Mouse (Mus musculus): Measurements from ENCODE around the gene Mogs. TPM values are rescaled to one million over a fixed set of nuclear protein-coding genes. Genes with fewer than 3 reads are reported as not detected.

Gene Mogs
- polyA plus RNA-seq, 1 experiment = 31.4 TPM

DNA sequence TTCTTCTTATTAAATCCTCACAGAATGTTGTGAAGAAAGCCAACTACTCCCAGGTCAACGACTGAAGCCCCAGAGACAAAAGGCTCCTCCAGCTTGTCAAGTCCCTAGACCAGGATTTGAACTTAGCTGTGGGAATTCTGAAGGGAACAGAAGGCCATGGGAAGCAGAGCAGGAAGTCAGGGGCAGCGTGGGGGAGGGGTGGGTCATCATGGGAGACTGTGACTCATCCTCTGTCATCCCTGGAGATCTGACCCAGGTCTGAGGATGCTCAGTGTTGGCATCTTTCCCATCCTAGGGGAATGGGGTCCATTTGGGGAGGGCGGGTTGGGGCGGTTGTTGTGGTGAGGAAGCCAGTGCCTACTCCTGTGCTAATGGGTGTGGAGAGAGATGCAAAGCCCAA, 26.3 kb downstream of the Mogs start:
- Histone ChIP-seq H3K4me3 (ENCODE audit: insufficient read depth, low read length) (peak overlapping the region; percentile 73), H3K27ac (ENCODE audit: insufficient read depth, low read length) (peak overlapping the region; percentile 91), H3K4me1 (ENCODE audit: control insufficient read depth, insufficient read depth, low read length) (peaks cover 2% of the 10 kb centered on the region)
- no peak for TF ChIP-seq POLR2A (IDR thresholded peaks at IDR 0.05; ENCODE audit: extremely low read depth, insufficient read depth, low read length)
- TF ChIP-seq CTCF (IDR thresholded peaks at IDR 0.05; ENCODE audit: extremely low read depth, insufficient read depth, low read length) = no peak

DNA sequence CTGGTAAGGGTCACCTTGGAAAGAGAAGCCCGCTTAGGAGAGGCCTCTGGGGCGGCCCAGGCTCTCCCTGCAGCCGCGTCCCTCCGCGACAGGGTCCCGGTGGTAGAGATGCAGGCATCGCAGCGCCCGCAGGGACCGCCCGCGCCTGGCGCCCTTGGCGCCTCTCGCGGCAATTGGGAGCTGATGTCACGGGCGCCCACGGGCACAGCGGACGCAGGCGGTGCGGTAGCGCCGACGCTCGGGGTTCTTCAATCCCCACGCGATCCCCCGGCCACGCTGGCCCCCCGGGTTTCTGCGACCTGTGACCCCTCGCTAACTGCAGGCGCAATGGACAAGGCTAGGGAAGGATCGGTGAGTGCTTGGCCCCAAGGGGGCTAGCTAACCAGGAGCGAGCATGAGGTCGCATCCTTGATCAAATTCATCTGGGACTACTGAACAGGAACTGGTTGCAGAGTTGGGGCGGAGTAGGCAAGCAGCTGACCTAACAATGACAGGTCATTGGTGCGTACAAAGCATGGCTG, 27.0 kb downstream of the Mogs start:
- H3K4me1 ChIP-seq (ENCODE audit: control insufficient read depth, insufficient read depth, low read length) = peaks cover 2% of the 10 kb centered on the region
- peak overlapping the region; percentile 73 for H3K4me3 ChIP-seq (ENCODE audit: insufficient read depth, low read length)
- peak overlapping the region; percentile 91 for H3K27ac ChIP-seq (ENCODE audit: insufficient read depth, low read length)
- TF ChIP-seq POLR2A (IDR thresholded peaks at IDR 0.05; ENCODE audit: extremely low read depth, insufficient read depth, low read length) = peak; percentile 52
- no peak for TF ChIP-seq CTCF (IDR thresholded peaks at IDR 0.05; ENCODE audit: extremely low read depth, insufficient read depth, low read length)

DNA sequence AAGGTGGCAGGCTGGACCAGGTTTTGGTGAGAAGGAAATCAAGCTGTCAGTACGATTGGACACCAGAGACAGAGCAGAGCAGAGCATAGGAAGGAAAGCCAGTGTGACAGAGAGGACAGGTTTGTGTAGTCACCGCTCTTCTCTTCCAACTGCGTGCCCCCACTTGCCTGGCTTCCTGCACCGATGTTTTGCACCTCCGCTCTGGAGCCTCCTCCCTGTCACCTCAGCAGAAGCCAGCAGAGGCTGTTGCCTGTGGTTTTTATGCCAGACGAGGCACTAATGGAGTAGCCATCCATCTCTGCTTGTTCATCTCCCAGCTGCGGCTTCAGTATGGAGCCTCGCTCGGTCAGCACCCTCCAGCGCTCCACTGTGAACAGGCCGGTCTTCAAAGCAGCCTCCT, 27.6 kb downstream of the Mogs start:
- H3K27ac ChIP-seq (ENCODE audit: insufficient read depth, low read length) = no peak overlapping the region
- peak overlapping the region; percentile 73 for H3K4me3 ChIP-seq (ENCODE audit: insufficient read depth, low read length)
- H3K4me1 ChIP-seq (ENCODE audit: control insufficient read depth, insufficient read depth, low read length) = peaks cover 2% of the 10 kb centered on the region
- no peak for TF ChIP-seq CTCF (IDR thresholded peaks at IDR 0.05; ENCODE audit: extremely low read depth, insufficient read depth, low read length)
- peak; percentile 46; the same call in 1 of the 2 replicates for TF ChIP-seq POLR2A (IDR thresholded peaks at IDR 0.05; ENCODE audit: extremely low read depth, insufficient read depth, low read length)

DNA sequence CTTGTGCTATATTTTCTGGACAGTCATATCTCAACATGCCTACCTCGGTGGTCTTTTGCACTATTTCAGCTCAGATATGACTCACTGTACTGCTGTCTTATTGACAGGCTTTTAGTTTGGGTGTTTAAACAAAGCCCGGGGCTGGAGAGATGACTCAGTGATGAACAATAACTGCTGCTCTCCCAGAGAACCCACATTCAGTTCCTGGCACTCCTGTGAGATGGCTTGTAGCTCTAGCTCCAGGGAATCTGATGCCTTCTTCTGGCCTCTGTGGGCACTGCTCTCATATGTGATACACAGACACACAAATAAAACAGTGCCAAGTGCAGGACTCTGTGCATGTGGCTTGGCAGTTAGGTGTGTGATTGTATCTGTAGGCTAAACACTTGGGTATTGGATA, 29.9 kb downstream of the Mogs start:
- Histone ChIP-seq H3K27ac (ENCODE audit: insufficient read depth, low read length) (no peak overlapping the region), H3K4me3 (ENCODE audit: insufficient read depth, low read length) (no peak overlapping the region), H3K4me1 (ENCODE audit: control insufficient read depth, insufficient read depth, low read length) (peaks cover 2% of the 10 kb centered on the region)
- TF ChIP-seq CTCF (IDR thresholded peaks at IDR 0.05; ENCODE audit: extremely low read depth, insufficient read depth, low read length) (no peak), POLR2A (IDR thresholded peaks at IDR 0.05; ENCODE audit: extremely low read depth, insufficient read depth, low read length) (no peak)

DNA sequence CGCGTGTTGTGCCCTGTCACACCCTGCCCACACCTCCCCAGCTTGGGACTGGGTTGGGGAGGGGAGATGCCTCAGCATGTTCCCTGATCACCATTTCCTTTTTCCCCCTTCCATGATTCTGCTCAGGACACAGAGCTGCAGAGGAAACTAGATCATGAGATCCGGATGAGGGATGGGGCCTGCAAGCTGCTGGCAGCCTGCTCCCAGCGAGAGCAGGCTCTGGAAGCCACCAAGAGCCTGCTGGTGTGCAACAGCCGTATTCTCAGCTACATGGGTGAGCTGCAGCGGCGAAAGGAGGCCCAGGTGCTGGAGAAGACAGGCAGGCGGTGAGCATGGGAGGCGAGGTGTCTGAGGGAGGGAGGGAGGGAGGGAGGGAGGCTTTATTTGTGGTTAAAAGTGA, 30.5 kb downstream of the Mogs start:
- Histone ChIP-seq H3K4me1 (ENCODE audit: control insufficient read depth, insufficient read depth, low read length) (peaks cover 2% of the 10 kb centered on the region), H3K27ac (ENCODE audit: insufficient read depth, low read length) (no peak overlapping the region), H3K4me3 (ENCODE audit: insufficient read depth, low read length) (no peak overlapping the region)
- TF ChIP-seq CTCF (IDR thresholded peaks at IDR 0.05; ENCODE audit: extremely low read depth, insufficient read depth, low read length) (no peak), POLR2A (IDR thresholded peaks at IDR 0.05; ENCODE audit: extremely low read depth, insufficient read depth, low read length) (no peak)

DNA sequence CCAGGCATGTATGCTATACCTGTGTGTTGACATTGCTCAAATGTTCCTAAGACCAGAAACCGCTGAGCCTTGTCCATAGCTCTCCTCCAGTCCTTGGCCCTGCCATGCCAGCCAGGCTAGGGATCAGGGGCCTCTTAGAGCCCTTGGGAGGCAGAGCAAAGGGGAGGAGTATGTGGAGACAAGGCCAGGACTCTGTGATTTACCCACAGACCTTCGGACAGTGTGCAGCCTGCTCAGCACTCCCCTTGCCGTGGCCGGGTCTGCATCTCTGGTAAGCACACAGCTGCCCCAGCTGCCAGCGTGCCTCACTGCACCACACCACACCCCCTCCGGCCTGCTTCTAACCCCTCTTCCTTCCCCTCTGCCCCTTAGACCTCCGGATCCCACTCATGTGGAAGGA, 32.0 kb downstream of the Mogs start:
- Histone ChIP-seq H3K27ac (ENCODE audit: insufficient read depth, low read length) (no peak overlapping the region), H3K4me1 (ENCODE audit: control insufficient read depth, insufficient read depth, low read length) (peaks cover 2% of the 10 kb centered on the region), H3K4me3 (ENCODE audit: insufficient read depth, low read length) (no peak overlapping the region)
- TF ChIP-seq POLR2A (IDR thresholded peaks at IDR 0.05; ENCODE audit: extremely low read depth, insufficient read depth, low read length) (no peak), CTCF (IDR thresholded peaks at IDR 0.05; ENCODE audit: extremely low read depth, insufficient read depth, low read length) (no peak)

DNA sequence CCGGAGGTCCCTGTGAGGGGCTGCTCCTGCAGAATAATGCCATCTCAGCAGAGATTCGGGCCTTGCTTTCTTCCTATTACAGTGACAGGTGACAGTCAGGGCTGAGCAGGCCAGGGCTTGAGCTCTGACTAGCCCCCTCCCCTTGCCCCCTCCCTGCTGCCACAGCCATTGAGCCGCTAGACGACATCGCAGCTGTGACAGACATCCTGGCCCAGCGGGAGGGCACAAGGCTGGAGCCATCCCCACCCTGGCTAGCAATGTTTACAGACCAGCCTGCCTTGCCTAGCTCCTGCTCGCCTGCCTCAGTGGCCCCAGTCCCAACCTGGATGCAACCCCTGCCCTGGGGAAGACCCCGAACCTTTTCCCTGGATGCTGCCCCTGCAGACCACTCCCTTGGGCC, 36.4 kb downstream of the Mogs start:
- no peak overlapping the region for H3K4me3 ChIP-seq (ENCODE audit: insufficient read depth, low read length)
- H3K4me1 ChIP-seq (ENCODE audit: control insufficient read depth, insufficient read depth, low read length) = peaks cover 2% of the 10 kb centered on the region
- H3K27ac ChIP-seq (ENCODE audit: insufficient read depth, low read length) = no peak overlapping the region
- no peak for TF ChIP-seq CTCF (IDR thresholded peaks at IDR 0.05; ENCODE audit: extremely low read depth, insufficient read depth, low read length)
- TF ChIP-seq POLR2A (IDR thresholded peaks at IDR 0.05; ENCODE audit: extremely low read depth, insufficient read depth, low read length) = 0 out of 2 replicates have a peak, but pooled peaks have one; percentile 2

DNA sequence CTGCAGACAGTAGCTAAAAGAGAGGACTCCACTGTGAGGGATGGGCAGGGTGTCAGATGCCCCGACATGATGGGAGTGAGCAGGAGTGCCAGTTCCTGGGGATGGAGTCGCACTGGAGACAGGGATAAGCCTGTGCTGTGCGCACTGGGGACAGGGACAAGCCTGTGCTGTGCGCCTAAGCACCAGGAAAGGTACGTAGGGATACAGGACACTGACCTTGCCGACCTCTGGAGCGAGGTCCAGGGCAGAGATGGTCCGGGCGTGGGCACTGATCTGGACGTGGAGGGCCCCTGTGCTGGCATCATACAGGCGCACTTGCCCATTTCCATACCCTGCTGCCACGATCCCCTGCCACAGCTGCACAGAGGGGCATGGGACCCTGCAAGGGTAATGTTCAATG, 37.7 kb downstream of the Mogs start:
- Histone ChIP-seq H3K27ac (ENCODE audit: insufficient read depth, low read length) (no peak overlapping the region), H3K4me3 (ENCODE audit: insufficient read depth, low read length) (no peak overlapping the region), H3K4me1 (ENCODE audit: control insufficient read depth, insufficient read depth, low read length) (peaks cover 2% of the 10 kb centered on the region)
- TF ChIP-seq CTCF (IDR thresholded peaks at IDR 0.05; ENCODE audit: extremely low read depth, insufficient read depth, low read length) = no peak
- no peak; the same call in 1 of the 2 replicates for TF ChIP-seq POLR2A (IDR thresholded peaks at IDR 0.05; ENCODE audit: extremely low read depth, insufficient read depth, low read length)

DNA sequence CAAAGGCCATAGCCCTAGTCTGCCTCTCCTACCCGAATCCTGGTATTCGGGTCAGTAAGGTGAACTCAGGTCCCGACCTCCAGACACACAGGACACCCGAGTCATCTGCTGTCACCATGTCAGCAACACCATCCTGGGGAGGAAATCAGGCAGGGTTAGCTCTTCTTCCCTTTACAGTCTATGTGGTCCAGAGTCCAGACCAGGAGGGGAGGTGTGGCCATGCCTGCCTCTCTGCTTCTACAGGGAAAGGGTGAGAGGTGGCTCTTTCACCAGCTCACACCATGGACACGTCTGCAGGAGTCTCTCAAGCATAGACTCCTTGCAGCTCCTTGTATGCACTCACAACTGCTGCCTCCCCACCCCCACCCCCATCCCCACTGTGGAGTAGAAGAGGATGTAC, 38.2 kb downstream of the Mogs start:
- no peak overlapping the region for H3K4me3 ChIP-seq (ENCODE audit: insufficient read depth, low read length)
- no peak overlapping the region for H3K27ac ChIP-seq (ENCODE audit: insufficient read depth, low read length)
- peaks cover 2% of the 10 kb centered on the region for H3K4me1 ChIP-seq (ENCODE audit: control insufficient read depth, insufficient read depth, low read length)
- no peak for TF ChIP-seq POLR2A (IDR thresholded peaks at IDR 0.05; ENCODE audit: extremely low read depth, insufficient read depth, low read length)
- TF ChIP-seq CTCF (IDR thresholded peaks at IDR 0.05; ENCODE audit: extremely low read depth, insufficient read depth, low read length) = no peak

DNA sequence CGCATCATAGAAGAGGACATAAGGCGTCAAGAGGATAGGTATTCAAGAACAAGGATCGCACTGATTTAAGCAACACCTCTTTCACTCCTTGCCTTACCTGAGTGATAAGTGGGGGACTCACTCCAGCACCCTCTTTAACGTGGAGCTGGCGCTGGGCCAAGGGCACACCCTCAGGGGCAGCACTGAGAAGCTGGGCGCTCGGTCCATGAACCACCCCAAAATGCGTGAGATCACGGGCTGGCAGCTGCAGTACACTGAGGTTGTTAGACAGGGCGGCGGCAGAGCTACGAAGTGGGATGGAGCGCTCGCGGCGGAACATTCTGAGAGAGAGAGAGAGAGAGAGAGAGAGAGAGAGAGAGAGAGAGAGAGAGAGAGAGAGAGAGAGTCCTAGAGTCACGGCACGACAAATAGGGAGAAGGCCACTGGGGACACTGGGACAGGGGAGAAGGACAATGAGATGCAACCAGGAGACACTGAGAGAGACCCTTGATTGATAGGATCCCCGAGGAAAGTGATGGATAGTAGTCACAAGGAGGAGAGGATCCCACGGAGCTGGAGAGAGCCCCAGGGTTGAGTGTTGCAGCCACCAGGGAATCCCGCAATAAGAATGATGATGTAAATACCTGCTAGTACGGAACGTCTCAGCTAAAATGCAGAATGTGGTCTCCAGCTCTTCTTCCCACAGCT, 40.4 kb downstream of the Mogs start:
- H3K4me3 ChIP-seq (ENCODE audit: insufficient read depth, low read length) = peak overlapping the region; percentile 97
- no peak overlapping the region for H3K27ac ChIP-seq (ENCODE audit: insufficient read depth, low read length)

More for the DNA sequence above, 40.4 kb downstream of the Mogs start:
- TF ChIP-seq CTCF (IDR thresholded peaks at IDR 0.05; ENCODE audit: extremely low read depth, insufficient read depth, low read length) = no peak
- no peak for TF ChIP-seq POLR2A (IDR thresholded peaks at IDR 0.05; ENCODE audit: extremely low read depth, insufficient read depth, low read length)
- peaks cover 2% of the 10 kb centered on the region for H3K4me1 ChIP-seq (ENCODE audit: control insufficient read depth, insufficient read depth, low read length)

Measured in cortical plate, adult 2 months (tissue).